Mouse (Mus musculus) olfactory bulb, adult 2 months (tissue): ENCODE results near the gene Ap2m1.

ENCODE experiments used
- CTCF ChIP-seq: fragments of 200-500 bp; IDR thresholded peaks from 2 replicates; pipeline ENCODE4 v1.5.1; 2012; ENCODE audit warnings: low read depth, mild to moderate bottlenecking, low read length, moderate library complexity; ENCODE audit not compliant: insufficient read depth
- POLR2A ChIP-seq: fragments of 200-500 bp; IDR thresholded peaks from 2 replicates; pipeline ENCODE4 v1.6.1; 2012; ENCODE audit warnings: mild to moderate bottlenecking, low read depth, low read length, moderate library complexity; ENCODE audit not compliant: insufficient read depth

GRCm38 (mm10) chr16:20488151-20488550 lies 47.1 kb upstream of the Ap2m1 start:
- TF ChIP-seq CTCF (no peak), POLR2A (no peak)
